Mouse (Mus musculus) hindbrain, embryonic 10.5 days (tissue): ENCODE data around the gene Olfr68. TPM values are rescaled to one million over a fixed set of nuclear protein-coding genes. Genes with fewer than 3 reads are reported as not detected.

Experiments used
- polyA plus RNA-seq: library from polyadenylated mRNA; unstranded; fragments of >200 nt; fragmentation: Nextera tagmentation; extraction: Ambion mirVana; gene quantifications from 2 replicates; pipeline ENCODE4 v1.2.1, GENCODE M21; 2016

Gene Olfr68
- polyA plus RNA-seq, 1 experiment from 2014 or later, result not detected

Other genes with a start within 250 kb of the Olfr68 start
- gene Olfr612, start 237.0 kb downstream of the Olfr68 start, polyA plus RNA-seq, result not detected in 2 replicates
- gene Olfr613, start 231.6 kb downstream of the Olfr68 start, polyA plus RNA-seq, result not detected in 2 replicates
- gene Olfr615, start 223.6 kb downstream of the Olfr68 start, polyA plus RNA-seq, result not detected in 2 replicates
- gene Olfr616, start 210.6 kb downstream of the Olfr68 start, polyA plus RNA-seq, result not detected in 2 replicates
- gene Olfr617, start 206.6 kb downstream of the Olfr68 start, polyA plus RNA-seq, result not detected in 2 replicates
- not detected in 2 replicates for gene Olfr618, start 189.6 kb downstream of the Olfr68 start, polyA plus RNA-seq
- not detected in 2 replicates for gene Olfr619, start 179.1 kb downstream of the Olfr68 start, polyA plus RNA-seq
- not detected in 2 replicates for gene Olfr620, start 167.2 kb downstream of the Olfr68 start, polyA plus RNA-seq
- gene Olfr622, start 137.0 kb downstream of the Olfr68 start, polyA plus RNA-seq, result not detected in 2 replicates
- not detected in 2 replicates for gene Olfr623, start 116.0 kb downstream of the Olfr68 start, polyA plus RNA-seq
- 0.03 TPM in 1 of 2 replicates, not detected in the other for gene Olfr624, start 108.5 kb downstream of the Olfr68 start, polyA plus RNA-seq
- gene Olfr625-ps1, start 97.0 kb downstream of the Olfr68 start, polyA plus RNA-seq, result not detected in 2 replicates
- not detected in 2 replicates for gene Olfr243, start 65.0 kb downstream of the Olfr68 start, polyA plus RNA-seq
- gene Olfr628, start 49.3 kb downstream of the Olfr68 start, polyA plus RNA-seq, result not detected in 2 replicates
- gene Olfr629, start 34.8 kb downstream of the Olfr68 start, polyA plus RNA-seq, result not detected in 2 replicates
- not detected in 2 replicates for gene Olfr630, start 22.4 kb downstream of the Olfr68 start, polyA plus RNA-seq
- gene Olfr69, start 8.1 kb downstream of the Olfr68 start, polyA plus RNA-seq, result not detected in 2 replicates
- not detected in 2 replicates for gene Olfr67, start 12.1 kb upstream of the Olfr68 start, polyA plus RNA-seq
- gene Hbb-bt, start 34.3 kb upstream of the Olfr68 start, polyA plus RNA-seq, result 187 and 377 TPM in 2 replicates
- gene Hbb-bs, start 48.4 kb upstream of the Olfr68 start, polyA plus RNA-seq, result 78.1 and 116 TPM in 2 replicates
- gene Hbb-bh2, start 60.8 kb upstream of the Olfr68 start, polyA plus RNA-seq, result 0.63 TPM in 1 of 2 replicates, not detected in the other
- 3,568 and 4,570 TPM in 2 replicates for gene Hbb-bh1, start 63.5 kb upstream of the Olfr68 start, polyA plus RNA-seq
- gene Hbb-y, start 73.5 kb upstream of the Olfr68 start, polyA plus RNA-seq, result 8,684 and 9,134 TPM in 2 replicates
- gene Olfr66, start 106.6 kb upstream of the Olfr68 start, polyA plus RNA-seq, result not detected in 2 replicates
- gene Olfr64, start 114.8 kb upstream of the Olfr68 start, polyA plus RNA-seq, result not detected in 2 replicates
- gene Olfr65, start 123.8 kb upstream of the Olfr68 start, polyA plus RNA-seq, result not detected in 2 replicates
- gene Olfr631, start 149.1 kb upstream of the Olfr68 start, polyA plus RNA-seq, result not detected in 2 replicates
- not detected in 2 replicates for gene Olfr632, start 154.6 kb upstream of the Olfr68 start, polyA plus RNA-seq
- not detected in 2 replicates for gene Olfr633, start 164.7 kb upstream of the Olfr68 start, polyA plus RNA-seq
- 0.03 TPM in 1 of 2 replicates, not detected in the other for gene Olfr635, start 191.5 kb upstream of the Olfr68 start, polyA plus RNA-seq
- gene Olfr638, start 219.0 kb upstream of the Olfr68 start, polyA plus RNA-seq, result not detected in 2 replicates
- gene Olfr639, start 237.6 kb upstream of the Olfr68 start, polyA plus RNA-seq, result 0.02 TPM in 1 of 2 replicates, not detected in the other
- not detected in 2 replicates for gene Olfr640, start 245.9 kb upstream of the Olfr68 start, polyA plus RNA-seq